Mouse (Mus musculus): Measurements from ENCODE around the gene Csf3r.
A peak's percentile ranks its signal among the peaks of the same experiment; 100 is the strongest.

The Csf3r gene

DNA sequence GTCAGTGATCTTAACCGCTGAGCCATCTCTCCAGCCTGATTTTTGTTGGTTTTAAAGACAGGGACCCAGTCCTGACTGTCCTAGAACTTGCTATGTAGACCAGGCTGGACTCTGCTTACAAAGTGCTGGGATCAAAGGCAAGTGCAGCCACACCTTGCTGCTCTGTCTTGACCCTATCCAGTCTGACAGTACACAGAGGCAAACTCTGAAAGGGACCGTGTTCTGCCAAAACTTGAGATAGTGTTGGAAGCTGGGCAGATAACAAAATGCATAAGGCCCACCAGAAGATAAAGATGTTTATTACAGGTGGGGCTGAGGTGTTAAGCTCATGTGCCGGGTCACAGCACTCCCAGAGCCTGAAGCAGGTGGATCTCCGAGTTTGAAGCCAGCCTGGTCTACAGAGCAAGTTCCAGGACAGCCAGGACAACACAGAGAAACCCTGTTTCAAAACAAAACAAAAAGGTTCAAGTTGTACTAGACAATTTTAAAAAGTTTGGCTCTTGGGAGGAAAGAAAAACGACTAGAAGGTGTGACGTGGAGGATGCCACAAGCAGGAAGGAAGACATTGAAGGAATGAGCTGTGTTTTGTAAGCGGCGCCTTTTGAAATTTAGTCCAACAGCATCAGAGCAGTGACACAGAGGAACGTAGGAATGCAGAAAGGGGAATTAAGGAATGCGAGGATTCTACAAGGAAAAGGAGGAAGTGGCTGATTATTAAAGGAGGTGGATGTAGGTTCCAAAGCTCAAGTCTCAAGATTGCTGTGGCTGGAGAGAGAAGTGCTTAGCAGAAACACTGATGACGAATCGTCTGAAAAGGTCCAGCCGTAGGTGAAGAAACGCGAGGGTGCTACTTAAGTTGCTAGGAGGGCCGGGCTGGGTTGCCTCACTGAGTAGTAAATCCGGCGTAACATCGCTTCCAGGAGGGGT lies 33.1 kb downstream of the Csf3r start:
- no peak for DNase-seq (ENCODE audit: low spot score)

DNA sequence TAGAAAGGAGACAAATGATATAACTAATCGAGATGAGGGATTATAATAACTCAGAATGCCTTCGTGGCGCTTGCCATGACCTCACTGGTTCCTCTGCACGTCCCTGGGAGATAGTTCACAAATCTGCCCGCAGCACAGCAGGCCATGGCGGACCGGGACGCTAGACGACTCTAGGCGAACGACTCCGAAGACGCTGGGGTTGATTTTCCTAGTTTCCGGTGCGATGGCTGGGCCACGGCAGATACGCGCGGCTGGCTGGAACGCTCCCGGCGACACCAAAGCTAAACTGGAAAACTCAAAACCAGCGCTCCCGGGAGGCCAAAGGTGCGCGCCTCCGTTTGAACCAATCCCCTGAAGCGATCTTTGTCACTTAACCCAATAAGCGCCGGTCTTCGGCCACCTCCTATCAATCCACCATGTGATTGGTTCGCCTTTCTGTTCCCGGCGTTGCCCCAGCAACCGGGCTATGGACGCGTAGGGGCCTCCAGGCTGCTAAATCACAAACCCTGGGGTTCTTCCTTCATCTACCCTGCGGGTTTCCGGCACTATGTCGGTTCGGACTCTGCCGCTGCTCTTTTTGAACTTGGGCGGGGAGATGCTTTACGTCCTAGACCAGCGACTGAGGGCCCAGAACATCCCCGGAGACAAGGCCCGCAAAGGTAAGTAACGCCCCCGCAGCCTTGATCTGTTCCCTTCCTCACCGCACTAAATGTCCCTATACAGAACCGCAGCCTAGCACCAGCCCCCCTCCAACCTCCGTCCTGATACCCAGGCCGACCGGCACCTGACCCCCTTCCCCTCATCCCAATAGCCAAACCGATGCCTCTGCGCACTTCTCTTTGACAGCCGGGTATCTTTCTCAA lies 34.0 kb downstream of the Csf3r start, which contains the start of gene Oscp1:
Gene Oscp1 (plus strand): TSS at position 432 of the 863 bp plus-strand sequence.
- DNase-seq (ENCODE audit: low spot score) = peak; percentile 78

DNA sequence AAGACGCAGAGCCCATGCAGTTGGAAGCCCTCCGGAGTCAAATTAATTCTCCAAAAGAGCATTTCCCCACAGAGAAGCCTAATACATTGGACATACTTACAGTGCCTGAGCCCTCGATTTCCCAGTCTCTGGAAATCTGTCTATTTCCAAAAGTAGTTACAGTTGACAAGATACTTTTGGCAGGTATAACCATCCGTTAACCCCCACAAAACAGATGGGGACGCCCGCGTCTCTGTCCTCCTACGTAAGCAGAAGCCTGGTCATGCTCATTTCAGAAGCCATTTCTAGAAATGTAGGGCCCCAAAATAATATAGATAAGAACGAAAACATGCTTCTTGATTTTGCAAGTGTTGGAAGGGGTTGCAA lies 34.6 kb downstream of the Csf3r start:
- no peak for DNase-seq (ENCODE audit: low spot score)

DNA sequence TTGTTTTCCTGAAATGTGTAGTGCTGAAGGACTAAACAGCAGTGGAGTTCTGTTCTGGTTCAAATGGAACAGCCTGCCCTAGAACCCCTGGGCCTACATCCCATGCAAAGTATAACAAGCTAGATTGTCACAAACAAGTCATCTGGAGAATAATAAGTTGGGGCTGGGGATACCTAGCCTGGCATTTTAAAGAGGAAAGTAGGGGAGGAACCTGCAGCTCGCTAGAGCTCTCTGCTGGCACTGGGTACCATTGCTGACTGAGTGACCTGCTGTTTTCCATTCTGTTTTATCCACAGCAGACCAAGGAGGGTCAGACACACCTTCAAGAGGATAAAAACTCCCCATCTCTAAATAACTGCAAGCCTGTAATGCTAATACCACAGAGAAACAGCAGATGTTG lies 38.5 kb downstream of the Csf3r start:
- DNase-seq (ENCODE audit: low spot score) = no peak

DNA sequence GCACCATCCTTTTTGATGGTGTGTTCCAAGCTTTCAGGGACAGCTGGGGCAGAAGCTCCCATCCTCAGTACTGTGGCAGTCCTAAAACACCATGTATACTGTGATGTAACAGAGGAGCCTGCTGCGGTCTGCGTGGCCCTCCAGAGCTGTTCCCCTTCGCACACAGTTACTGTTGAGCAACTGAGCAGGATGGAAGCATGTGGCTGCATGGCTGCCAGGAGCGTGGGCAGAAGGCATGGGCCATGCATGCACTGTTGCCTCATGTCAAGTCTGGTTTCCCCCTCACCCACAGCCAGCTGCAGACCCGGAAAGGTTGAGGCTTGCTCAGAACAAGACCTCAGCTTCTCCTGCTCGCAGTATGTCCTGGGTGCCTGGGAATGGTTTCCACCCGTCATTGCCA lies 40.9 kb downstream of the Csf3r start:
- no peak for DNase-seq (ENCODE audit: low spot score)

DNA sequence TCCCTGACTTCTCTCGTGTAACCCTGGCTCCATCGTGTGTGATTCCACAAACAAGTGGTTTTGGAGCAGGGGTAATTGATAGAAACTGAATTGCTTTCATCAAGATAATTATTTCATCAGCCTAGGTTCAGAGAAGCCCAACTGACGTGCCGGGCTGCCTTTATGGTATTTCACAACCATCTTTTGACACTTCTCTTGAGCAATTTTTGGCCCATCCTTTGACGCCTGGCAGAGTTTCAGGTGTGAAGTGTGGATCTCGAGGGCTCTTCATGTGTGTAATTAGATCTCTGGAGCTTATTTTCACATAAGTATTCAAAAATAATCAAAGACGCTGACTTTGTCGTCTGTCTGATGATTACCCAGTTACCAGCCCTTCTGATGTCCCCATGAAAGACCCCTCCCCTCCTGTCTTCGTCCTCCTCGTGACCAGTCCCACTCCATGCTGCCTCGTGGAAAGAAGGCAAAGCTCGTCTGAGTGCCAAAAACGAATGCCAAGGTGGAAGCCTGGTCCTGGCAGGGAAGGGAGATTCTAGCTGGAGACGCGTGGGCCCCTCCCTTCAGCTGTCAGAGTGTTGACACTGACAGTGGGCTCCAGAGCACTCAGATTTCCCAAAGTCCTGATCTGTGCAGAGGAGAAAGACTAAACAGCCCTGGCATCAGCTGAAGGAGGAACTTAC lies 43.2 kb downstream of the Csf3r start:
- DNase-seq (ENCODE audit: low spot score) = no peak

DNA sequence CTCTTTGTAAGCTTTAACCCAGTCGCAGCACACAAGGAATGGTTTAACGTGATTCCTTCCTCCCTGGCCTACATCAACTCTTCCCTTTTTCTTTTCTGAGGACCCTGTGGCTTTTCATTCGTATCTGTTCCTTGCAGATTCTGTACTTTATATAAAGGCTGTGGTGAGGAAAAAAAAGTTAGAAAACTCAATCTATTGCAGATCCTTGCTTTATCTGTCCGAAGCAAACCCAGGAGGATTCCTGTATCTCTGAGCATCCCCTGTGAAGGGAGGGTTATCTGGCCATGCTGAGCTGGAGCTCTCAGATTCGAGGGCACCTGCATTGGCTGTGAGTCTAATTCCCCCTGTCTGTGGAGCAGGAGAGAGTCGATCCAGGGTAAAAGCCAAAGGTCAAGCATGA lies 44.5 kb downstream of the Csf3r start:
- DNase-seq (ENCODE audit: low spot score) = no peak

DNA sequence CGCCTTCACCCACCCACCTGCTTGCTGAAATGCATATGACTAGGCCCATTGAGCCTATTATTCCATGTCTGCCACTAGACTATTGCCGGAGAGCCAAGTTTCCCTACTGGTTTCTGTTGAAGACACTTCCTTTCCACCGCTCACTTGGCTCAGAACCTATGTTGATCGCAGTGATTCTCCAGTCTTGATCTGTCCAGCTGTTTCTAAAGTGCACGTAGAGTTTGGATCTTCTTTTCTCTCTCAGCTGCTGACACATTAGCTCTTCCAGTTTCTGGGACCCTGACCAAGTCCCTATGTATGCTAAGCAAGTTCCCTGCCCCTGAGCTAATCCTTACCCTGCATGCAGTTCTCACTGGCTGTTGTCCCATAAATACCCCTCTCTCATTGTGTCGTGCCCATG lies 53.5 kb downstream of the Csf3r start:
- DNase-seq (ENCODE audit: low spot score) = no peak

DNA sequence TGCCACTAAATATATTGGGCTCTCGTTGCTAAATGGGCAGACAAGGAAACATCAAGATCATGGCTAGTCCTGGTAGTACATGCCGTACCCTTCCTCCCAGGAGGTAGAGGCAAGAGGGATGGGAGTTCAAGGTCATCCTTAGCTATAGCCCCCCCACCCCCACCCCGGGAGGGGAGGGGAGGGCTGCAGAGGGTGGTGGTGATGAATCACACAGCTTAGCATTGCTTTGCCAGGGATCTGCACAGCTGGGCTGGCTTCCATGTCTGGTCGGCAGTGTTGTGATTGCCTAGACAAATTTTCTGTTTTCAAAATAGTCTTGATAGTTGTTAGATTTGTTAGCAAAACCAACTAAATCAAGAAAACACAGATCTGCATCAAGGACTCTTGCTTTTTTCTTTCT lies 54.9 kb downstream of the Csf3r start:
- DNase-seq (ENCODE audit: low spot score) = no peak

DNA sequence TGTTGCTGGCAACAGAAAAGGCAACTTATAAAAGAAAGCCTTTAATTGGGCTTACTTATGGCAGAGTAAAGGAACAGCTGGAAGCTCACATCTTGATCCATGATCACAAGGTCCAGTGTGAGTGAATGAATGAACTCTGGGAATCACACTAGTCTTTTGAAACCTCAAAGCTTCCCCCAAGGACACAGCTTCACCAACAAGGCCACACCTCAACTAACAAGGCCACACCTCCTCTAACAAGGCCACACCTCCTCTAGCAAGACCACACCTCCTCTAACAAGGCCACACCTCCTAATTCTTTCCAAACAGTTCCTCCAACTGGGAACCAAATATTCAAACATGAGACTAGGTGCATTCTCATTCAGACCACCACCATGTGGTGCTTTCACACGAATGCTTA lies 57.3 kb downstream of the Csf3r start:
- no peak for DNase-seq (ENCODE audit: low spot score)

DNA sequence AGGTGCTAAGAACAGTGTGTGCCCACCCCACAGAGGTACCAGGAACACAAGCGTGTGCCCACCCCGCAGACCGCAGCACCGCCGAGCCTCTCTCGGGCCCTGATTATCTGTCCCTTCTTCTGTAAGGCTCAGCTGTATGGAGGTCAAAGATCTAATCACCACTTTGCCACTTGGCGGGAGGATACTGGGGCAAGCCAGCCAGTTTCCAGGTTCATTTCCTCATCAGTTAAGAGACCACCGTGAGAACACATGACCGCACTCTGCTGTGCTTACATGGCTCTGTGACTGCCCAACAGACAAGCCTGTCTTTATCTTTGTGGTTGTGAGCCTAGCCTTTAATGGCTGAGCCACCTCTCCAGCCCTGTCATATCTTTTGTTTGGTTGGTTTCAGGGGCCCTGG lies 58.7 kb downstream of the Csf3r start:
- no peak for DNase-seq (ENCODE audit: low spot score)

DNA sequence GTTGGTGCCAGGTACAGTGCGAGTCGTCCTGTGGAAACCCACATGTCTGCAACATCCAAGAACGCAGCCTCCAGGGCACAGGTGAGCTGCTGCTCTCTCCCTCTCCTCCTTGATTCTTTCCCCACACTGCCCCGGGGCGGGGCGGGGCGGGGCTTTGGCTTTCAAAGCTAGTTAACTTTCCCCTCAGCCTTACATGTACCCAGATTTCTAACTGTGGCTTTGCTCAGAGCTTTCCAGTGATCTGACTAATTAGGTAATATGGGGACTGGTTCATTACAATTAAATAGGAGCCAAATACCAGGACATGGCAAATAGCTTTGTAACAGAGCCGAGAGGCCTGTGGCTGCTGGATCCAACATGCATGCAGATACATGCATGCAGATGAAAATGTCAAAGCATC lies 60.0 kb downstream of the Csf3r start:
- DNase-seq (ENCODE audit: low spot score) = no peak

DNA sequence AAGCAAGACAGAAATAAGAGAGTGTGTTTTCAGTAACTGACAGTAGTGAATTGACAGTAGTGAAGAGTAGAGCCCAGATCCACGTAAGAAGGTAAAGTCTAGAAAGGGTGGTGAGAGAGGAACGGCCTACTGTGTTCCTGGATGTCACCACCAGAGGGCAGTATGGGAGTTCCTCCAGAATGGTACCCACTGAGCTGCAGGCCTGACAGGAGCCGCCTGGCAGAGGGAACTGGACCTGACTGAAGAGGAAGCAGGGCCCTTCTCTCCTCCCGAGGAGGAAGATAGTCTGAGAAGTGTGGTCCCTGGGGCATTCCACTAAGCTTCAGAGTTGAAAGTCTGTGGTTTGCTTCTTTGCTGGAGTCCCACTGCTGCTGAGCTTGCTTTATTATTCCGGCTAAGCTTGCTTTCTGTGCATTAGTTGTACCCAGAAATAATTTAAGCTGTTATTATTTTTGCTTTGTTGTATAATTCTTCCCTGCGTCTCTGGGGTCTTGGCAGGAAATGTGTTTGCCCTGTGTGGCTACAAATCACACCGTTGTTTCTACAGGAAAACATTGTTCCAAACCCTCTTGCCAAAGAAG lies 61.7 kb downstream of the Csf3r start:
- peak; percentile 72 for DNase-seq (ENCODE audit: low spot score)

DNA sequence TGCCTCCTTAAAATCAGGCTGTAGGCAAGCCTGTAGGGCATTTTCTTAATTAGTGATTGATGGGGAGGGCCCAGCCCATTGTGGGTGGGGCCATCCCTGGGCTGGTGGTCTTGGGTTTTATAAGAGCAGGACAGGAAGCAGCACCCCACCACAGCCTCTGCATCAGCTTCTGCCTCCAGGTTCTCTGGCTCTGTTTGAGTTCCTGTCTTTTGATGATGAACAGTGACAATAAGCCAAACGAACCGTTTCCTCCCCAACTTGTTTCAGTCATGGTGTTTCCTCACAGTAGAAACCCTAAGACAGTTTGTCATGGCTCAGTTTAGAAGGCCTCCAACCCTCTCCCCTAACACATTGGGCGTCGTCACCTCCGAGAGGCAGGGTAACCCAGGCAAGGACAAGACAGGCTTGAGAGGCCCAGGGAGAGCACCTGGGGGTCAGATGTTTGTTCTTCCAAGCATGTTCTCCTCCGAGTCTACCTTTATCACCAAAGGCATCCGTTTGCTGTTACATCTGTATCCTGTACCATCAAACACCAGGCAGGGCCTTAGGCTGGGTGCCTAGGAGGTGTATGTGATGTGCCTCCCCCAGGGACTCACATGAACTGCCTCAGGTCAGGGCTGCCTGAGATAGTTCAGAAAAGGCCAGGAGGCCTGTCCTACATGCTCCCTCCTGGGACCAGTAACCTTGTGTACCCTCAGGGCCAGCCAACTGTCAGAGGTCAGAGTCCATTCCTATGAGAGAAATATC lies 65.9 kb downstream of the Csf3r start:
- no peak for DNase-seq (ENCODE audit: low spot score)

DNA sequence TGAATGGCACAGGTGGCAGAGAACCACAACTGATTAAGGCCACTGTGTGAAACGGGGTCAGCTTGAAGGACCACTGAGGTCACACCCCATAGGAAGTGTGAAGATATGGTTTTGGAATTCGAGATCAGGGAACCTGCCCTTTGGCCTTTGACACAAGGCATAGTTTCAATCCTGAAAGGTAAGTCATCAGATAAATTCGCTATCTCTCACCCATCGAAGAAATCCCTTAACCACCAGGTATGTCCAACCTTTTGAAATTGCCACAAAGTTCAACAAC lies 66.4 kb downstream of the Csf3r start:
- no peak for DNase-seq (ENCODE audit: low spot score)

DNA sequence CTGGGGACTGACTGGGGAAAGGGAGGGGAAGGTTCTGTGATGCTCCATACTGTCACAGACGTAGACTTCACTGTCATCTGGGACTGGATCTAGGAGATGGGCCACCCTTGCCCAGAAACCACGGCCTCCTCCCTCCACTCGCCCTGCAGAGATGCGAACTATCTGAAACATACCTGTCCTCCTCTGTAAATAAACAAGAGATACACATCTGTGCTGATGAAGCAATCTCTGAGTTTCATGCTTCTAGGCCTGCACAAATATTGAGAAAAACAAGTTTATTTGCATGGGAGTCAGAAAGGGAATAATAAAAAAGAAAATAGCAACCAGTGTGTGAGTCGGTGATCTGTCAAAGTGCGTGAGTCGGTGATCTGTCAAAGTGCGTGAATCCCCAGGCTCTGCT lies 67.5 kb downstream of the Csf3r start:
- DNase-seq (ENCODE audit: low spot score) = no peak
